Mouse (Mus musculus) liver, embryonic 12.5 days (tissue): Measurements from ENCODE around the gene Fat3. TPM values are rescaled to one million over a fixed set of nuclear protein-coding genes. Genes with fewer than 3 reads are reported as not detected.

Experiments
- ATAC-seq: fragments of 200-750 bp; cut with Nextera tagmentation; 2 replicates; pipeline ENCODE4 v1.8.0; 2017; ENCODE audit warnings: moderate number of reproducible peaks, mild to moderate bottlenecking, moderate library complexity
- H3K27ac ChIP-seq: fragments of 300-500 bp; sonication (generic); 2 replicates; pipeline ENCODE4 v1.5.1; 2016; ENCODE audit warnings: mild to moderate bottlenecking
- H3K27me3 ChIP-seq: fragments of 300-500 bp; sonication (generic); replicated peaks from 2 replicates; pipeline ENCODE4 v1.6.1; 2016; ENCODE audit warnings: mild to moderate bottlenecking, moderate library complexity
- H3K36me3 ChIP-seq: fragments of 300-500 bp; sonication (generic); 2 replicates; pipeline ENCODE4 v1.6.1; 2016; ENCODE audit warnings: mild to moderate bottlenecking, moderate library complexity
- H3K4me1 ChIP-seq: fragments of 300-500 bp; sonication (generic); 2 replicates; pipeline ENCODE4 v1.6.1; 2016
- H3K4me2 ChIP-seq: fragments of 300-500 bp; sonication (generic); 2 replicates; pipeline ENCODE4 v1.6.1; 2016; ENCODE audit warnings: mild to moderate bottlenecking, moderate library complexity
- H3K4me3 ChIP-seq: fragments of 300-500 bp; sonication (generic); 2 replicates; pipeline ENCODE4 v1.5.1; 2016; ENCODE audit warnings: mild to moderate bottlenecking, moderate library complexity
- H3K9ac ChIP-seq: fragments of 300-500 bp; sonication (generic); 2 replicates; pipeline ENCODE4 v1.6.1; 2016; ENCODE audit warnings: mild to moderate bottlenecking, moderate library complexity
- H3K9me3 ChIP-seq: fragments of 300-500 bp; sonication (generic); replicated peaks from 2 replicates; pipeline ENCODE4 v1.6.1; 2016; ENCODE audit warnings: mild to moderate bottlenecking, moderate library complexity
- WGBS: fragments of 180-500 bp; shearing (Covaris S2); methylation state at CpG from one replicate; pipeline ENCODE4 v1.1.7; 2016; ENCODE audit not compliant: insufficient replicate concordance; 5-methylcytosine and 5-hydroxymethylcytosine counted together
- polyA plus RNA-seq: library from polyadenylated mRNA; unstranded; fragments of >200 nt; fragmentation: Nextera tagmentation; extraction: Ambion mirVana; gene quantifications from 2 replicates; pipeline ENCODE4 v1.2.1, GENCODE M21; 2016

Gene Fat3
- polyA plus RNA-seq, 1 experiment from 2014 or later = 0.18 TPM

DNA sequence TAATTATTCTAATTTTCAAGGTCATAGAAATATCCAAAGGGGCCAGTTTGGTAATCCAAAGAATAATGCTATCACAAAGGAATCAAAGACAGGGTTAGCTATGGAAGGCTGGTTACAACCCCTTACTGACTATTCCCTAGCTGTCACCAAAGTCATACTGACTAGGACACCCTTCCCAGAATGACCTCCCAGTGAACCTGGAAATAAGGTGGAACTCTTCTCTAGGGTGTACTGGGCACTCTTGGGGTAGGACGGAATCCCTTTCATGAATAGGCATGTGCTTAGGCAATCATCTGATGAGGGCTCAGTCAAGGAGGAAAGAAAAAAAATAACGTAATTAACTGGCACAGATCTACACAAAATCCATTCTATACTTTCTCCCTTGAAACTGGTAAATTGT lies 196.1 kb downstream of the Fat3 start:
- Histone ChIP-seq H3K27me3 (no peaks in the 10 kb centered on the region), H3K4me2 (no peak overlapping the region), H3K27ac (no peak overlapping the region), H3K36me3 (no peaks in the 10 kb centered on the region), H3K4me1 (no peaks in the 10 kb centered on the region), H3K9ac (no peak overlapping the region), H3K4me3 (no peak overlapping the region), H3K9me3 (no peaks in the 10 kb centered on the region)
- WGBS = 67% methylated on average over 2 of the region's 2 CpGs
- ATAC-seq = no peak

DNA sequence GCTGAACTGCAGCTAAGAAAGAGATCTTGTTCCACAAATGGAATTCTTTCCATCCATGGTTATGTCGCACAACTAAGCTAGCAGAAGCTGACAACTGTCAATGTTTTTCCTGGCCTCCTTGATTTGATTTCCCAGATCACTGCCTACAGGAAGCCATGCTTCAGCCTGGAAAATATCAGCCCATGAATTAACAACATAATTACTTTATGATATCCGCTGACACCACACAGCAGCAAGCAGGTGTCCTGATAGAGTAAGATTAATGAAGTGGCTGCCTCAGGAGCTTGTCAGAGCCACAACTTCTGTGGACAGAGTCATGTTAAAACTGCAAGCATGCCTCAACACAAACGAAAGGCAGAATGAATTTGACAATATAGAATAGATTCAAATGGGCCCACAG lies 198.6 kb downstream of the Fat3 start:
- H3K9ac ChIP-seq = no peak overlapping the region
- no peaks in the 10 kb centered on the region for H3K36me3 ChIP-seq
- no peaks in the 10 kb centered on the region for H3K9me3 ChIP-seq
- H3K27ac ChIP-seq = no peak overlapping the region
- H3K4me3 ChIP-seq = no peak overlapping the region
- H3K4me2 ChIP-seq = no peak overlapping the region
- H3K4me1 ChIP-seq = no peaks in the 10 kb centered on the region
- H3K27me3 ChIP-seq = no peaks in the 10 kb centered on the region
- ATAC-seq = no peak
- 54% methylated on average over 3 of the region's 3 CpGs for WGBS

DNA sequence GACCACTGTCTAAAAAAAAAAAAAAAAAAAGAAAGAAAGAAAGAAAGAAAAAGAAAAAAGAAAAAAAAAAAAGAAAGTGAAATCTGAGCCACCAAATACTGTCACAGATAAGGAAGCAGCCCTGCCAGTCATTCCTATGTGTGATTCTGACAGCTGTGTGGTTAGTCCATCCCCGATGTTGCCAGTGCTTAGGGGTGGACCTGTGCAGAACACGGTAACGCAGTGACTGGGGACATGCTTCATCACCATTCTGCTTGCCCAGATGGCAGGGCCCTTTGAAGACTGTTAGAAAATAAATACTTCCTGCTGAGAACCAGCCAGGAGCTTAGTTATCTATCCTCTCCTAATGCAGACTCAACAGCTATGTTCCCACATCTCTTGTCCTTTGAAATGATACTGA lies 203.2 kb downstream of the Fat3 start:
- Histone ChIP-seq H3K27me3 (no peaks in the 10 kb centered on the region), H3K36me3 (no peaks in the 10 kb centered on the region), H3K4me3 (no peak overlapping the region), H3K4me2 (no peak overlapping the region), H3K9ac (no peak overlapping the region), H3K27ac (no peak overlapping the region), H3K4me1 (no peaks in the 10 kb centered on the region), H3K9me3 (no peaks in the 10 kb centered on the region)
- no peak for ATAC-seq
- 56% methylated on average over 3 of the region's 3 CpGs for WGBS

DNA sequence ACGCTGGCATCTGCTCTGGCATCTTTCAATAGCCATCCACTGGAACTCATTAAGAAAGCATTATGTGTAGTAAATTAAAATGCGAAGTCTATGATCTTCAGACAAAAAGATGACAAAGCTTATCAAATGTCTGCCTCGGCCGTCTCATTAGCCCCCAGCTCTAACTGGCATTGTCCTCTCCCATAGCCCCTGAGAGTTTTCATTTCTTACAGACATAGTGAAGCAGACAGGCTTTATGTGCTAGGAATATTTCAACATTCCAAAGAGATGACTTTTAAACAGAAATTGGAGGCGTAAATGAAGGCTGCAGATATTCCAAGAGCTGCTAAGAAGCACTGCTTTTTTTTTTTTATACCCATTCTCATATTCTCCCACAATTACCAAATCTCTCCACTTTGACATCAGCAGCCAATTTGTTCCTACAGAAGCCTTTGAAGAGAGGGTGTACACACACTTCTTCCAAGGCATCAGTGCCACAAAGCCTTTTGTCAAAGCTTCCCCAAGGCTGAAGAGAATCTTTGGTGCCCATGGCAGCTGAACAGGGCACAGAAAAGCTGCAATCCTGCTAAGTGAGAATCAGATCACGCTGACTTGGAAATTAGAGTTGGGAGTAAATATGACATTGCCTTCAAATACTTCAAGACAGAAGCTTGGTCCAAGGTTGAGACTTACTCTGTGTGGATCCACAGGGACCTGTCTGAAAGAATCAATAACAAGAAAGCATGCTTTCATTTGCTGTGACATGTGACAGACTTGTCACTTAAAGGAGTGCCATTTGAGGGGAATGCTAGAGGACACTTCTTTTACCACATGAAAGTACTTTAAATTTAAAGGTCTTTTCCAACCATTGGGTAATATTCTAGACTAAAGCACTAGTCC lies 206.9 kb downstream of the Fat3 start:
- Histone ChIP-seq H3K36me3 (no peaks in the 10 kb centered on the region), H3K27me3 (no peaks in the 10 kb centered on the region), H3K4me1 (no peaks in the 10 kb centered on the region), H3K9me3 (no peaks in the 10 kb centered on the region), H3K9ac (no peak overlapping the region), H3K27ac (no peak overlapping the region), H3K4me2 (no peak overlapping the region), H3K4me3 (no peak overlapping the region)
- no peak for ATAC-seq
- 69% methylated on average over 6 of the region's 6 CpGs for WGBS

- H3K9me3 ChIP-seq = no peaks in the 10 kb centered on the region
- H3K36me3 ChIP-seq = no peaks in the 10 kb centered on the region
- H3K4me2 ChIP-seq = no peak overlapping the region
- 47% methylated on average over 2 of the region's 2 CpGs for WGBS
- H3K27ac ChIP-seq = no peak overlapping the region
- H3K27me3 ChIP-seq = no peaks in the 10 kb centered on the region
- no peak overlapping the region for H3K4me3 ChIP-seq
- no peak for ATAC-seq
- no peak overlapping the region for H3K9ac ChIP-seq
- H3K4me1 ChIP-seq = no peaks in the 10 kb centered on the region
These were observed 208.6 kb downstream of the Fat3 start for GRCm38 (mm10) chr9:16292492-16292891.

DNA sequence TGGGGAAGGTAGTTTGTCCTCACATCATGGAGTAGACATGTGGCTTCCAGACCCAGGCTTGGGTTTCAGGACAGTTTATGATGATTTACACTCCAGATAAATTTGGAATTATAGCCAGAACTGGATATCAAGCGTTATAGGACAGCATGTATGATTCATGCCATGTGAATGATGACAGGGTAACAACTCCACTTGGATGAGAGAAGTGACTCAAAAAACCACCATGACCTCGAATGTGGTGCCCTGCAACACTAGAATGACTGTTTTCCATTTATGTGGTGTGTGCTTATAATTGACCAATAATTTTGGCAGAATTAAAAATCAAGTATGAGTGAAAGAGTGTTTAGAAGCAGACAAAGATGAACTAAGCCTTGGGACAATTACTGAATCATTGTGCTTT lies 210.2 kb downstream of the Fat3 start:
- no peak overlapping the region for H3K4me3 ChIP-seq
- no peaks in the 10 kb centered on the region for H3K9me3 ChIP-seq
- WGBS = 57% methylated on average over 2 of the region's 2 CpGs
- H3K27me3 ChIP-seq = no peaks in the 10 kb centered on the region
- H3K4me1 ChIP-seq = no peaks in the 10 kb centered on the region
- no peak overlapping the region for H3K9ac ChIP-seq
- H3K27ac ChIP-seq = no peak overlapping the region
- H3K4me2 ChIP-seq = no peak overlapping the region
- no peaks in the 10 kb centered on the region for H3K36me3 ChIP-seq
- ATAC-seq = no peak

- Histone ChIP-seq H3K27ac (no peak overlapping the region), H3K9me3 (no peaks in the 10 kb centered on the region), H3K36me3 (no peaks in the 10 kb centered on the region), H3K4me3 (no peak overlapping the region), H3K4me2 (no peak overlapping the region), H3K9ac (no peak overlapping the region), H3K27me3 (no peaks in the 10 kb centered on the region), H3K4me1 (no peaks in the 10 kb centered on the region)
- WGBS = 52% methylated on average over 1 of the region's 1 CpGs
- ATAC-seq = no peak
These were observed 218.1 kb downstream of the Fat3 start for GRCm38 (mm10) chr9:16283033-16283432.

DNA sequence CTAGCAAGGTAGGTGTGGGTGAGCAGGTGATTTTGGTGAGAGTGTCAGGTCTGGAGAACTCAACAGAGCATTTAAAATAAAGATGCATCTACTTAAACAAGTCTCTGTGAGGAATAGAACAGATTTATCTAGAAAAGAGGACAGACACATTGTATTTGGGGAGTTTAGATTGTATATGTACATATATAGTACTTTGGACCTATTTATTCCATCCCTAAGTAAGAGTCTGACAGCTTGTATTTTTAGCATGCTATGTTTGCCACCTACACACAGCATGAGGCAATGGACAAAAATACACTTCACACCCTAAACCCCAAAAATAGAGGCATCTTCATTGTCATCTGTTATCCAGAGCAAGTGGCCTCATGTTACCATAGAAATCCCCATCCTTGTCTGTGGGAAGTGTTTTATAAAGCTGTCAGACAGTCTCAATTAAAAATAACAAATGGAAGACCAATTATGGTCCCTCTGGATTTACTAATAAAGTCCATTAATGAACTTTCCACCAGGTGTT lies 218.7 kb downstream of the Fat3 start:
- no peak overlapping the region for H3K4me2 ChIP-seq
- no peak overlapping the region for H3K27ac ChIP-seq
- ATAC-seq = no peak
- no peaks in the 10 kb centered on the region for H3K4me1 ChIP-seq
- no peaks in the 10 kb centered on the region for H3K27me3 ChIP-seq
- no peak overlapping the region for H3K9ac ChIP-seq
- no peaks in the 10 kb centered on the region for H3K9me3 ChIP-seq
- no peaks in the 10 kb centered on the region for H3K36me3 ChIP-seq
- no peak overlapping the region for H3K4me3 ChIP-seq

DNA sequence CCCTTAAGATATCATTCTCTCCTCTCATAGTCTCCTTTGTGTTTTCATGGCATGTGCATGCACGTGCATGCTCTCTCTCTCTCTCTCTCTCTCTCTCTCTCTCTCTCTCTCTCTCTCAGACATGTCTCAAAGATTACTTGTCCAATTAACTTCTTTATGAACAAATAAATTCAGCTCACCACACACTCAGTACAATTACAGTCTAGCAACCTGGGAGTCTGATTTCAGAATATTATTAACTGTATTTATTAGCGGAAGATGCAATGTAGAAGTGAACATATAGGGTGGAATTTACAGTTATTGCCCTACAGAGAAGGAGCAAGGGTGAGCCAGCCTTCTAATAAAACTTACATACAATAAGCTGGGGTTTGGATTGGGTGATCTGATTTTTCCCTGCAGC lies 225.5 kb downstream of the Fat3 start:
- WGBS = 75% methylated on average over 2 of the region's 2 CpGs
- Histone ChIP-seq H3K9me3 (no peaks in the 10 kb centered on the region), H3K27ac (no peak overlapping the region), H3K9ac (no peak overlapping the region), H3K4me3 (no peak overlapping the region), H3K27me3 (no peaks in the 10 kb centered on the region), H3K36me3 (no peaks in the 10 kb centered on the region), H3K4me2 (no peak overlapping the region), H3K4me1 (no peaks in the 10 kb centered on the region)
- ATAC-seq = no peak

GRCm38 (mm10) chr9:16274130-16274529 lies 227.0 kb downstream of the Fat3 start:
- Histone ChIP-seq H3K9me3 (no peaks in the 10 kb centered on the region), H3K4me3 (no peak overlapping the region), H3K4me1 (no peaks in the 10 kb centered on the region), H3K36me3 (no peaks in the 10 kb centered on the region), H3K9ac (no peak overlapping the region), H3K27me3 (no peaks in the 10 kb centered on the region), H3K4me2 (no peak overlapping the region), H3K27ac (no peak overlapping the region)
- 59% methylated on average over 4 of the region's 4 CpGs for WGBS
- no peak for ATAC-seq

GRCm38 (mm10) chr9:16272810-16273209 lies 228.3 kb downstream of the Fat3 start:
- Histone ChIP-seq H3K9me3 (no peaks in the 10 kb centered on the region), H3K27ac (no peak overlapping the region), H3K36me3 (no peaks in the 10 kb centered on the region), H3K4me2 (no peak overlapping the region), H3K27me3 (no peaks in the 10 kb centered on the region), H3K4me3 (no peak overlapping the region), H3K4me1 (no peaks in the 10 kb centered on the region), H3K9ac (no peak overlapping the region)
- no peak for ATAC-seq
- WGBS = 60% methylated on average over 1 of the region's 1 CpGs

GRCm38 (mm10) chr9:16270768-16271114 lies 230.3 kb downstream of the Fat3 start:
- H3K4me3 ChIP-seq = no peak overlapping the region
- no peak overlapping the region for H3K9ac ChIP-seq
- ATAC-seq = no peak
- no peak overlapping the region for H3K4me2 ChIP-seq
- H3K36me3 ChIP-seq = no peaks in the 10 kb centered on the region
- no peaks in the 10 kb centered on the region for H3K27me3 ChIP-seq
- no peaks in the 10 kb centered on the region for H3K4me1 ChIP-seq
- no peak overlapping the region for H3K27ac ChIP-seq
- H3K9me3 ChIP-seq = no peaks in the 10 kb centered on the region
